Mouse (Mus musculus): Measurements from ENCODE around the gene Mmp9.

Mmp9 gene

DNA sequence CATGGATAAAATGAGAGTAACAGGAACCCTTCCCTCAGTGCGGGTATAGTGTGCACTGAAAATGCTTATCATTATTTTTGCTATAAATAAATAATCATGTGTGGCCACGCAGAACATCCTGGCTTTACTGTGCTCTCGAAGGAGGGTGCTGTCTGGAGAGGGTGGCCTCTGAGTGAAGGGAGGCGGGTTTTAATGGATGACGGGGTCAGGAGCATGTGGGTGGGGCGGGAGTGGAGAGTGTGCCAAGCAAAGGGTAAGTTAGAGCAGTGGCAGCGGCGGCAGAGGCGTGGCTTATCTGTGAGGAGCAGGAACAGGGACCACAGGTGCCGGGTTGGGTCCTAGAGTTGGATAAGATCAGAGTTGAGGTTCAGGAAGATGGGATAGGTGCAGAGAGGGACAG lies 51.2 kb downstream of the Mmp9 start:
- no peak for DNase-seq (ENCODE audit: low read depth, low spot score)

- DNase-seq (ENCODE audit: low read depth, low spot score): no peak
Observed at GRCm38 (mm10) chr2:164994156-164994555, 53.6 kb downstream of the Mmp9 start.

- no peak for DNase-seq (ENCODE audit: low read depth, low spot score)
Observed at GRCm38 (mm10) chr2:164994659-164995428, 54.3 kb downstream of the Mmp9 start.

GRCm38 (mm10) chr2:164995976-164996375 lies 55.4 kb downstream of the Mmp9 start:
- DNase-seq (ENCODE audit: low read depth, low spot score): no peak

GRCm38 (mm10) chr2:164996848-164997720 lies 56.5 kb downstream of the Mmp9 start:
- DNase-seq (ENCODE audit: low read depth, low spot score): no peak

- no peak for DNase-seq (ENCODE audit: low read depth, low spot score)
Observed at GRCm38 (mm10) chr2:164997721-164998428, 57.3 kb downstream of the Mmp9 start.

GRCm38 (mm10) chr2:165001958-165002357 lies 61.4 kb downstream of the Mmp9 start:
- no peak for DNase-seq (ENCODE audit: low read depth, low spot score)

DNA sequence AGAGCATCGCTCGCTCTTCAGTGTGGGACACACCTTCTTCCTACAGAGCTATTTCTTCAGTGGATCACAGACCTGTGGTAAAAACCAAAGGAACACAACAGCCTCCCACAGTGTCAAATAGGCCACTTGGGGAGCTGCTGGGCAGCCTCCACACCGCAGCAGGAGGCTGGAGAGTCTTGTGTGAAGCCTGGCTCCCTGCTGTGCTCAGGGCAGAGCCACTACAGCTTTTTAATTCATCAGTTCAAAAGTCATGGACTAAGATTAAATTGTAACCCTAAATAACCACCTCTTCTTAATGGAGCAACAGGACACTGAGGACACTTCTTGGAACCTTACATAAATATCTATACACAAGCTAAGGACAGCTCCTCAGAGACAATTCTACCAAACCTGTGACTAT lies 62.5 kb downstream of the Mmp9 start:
- no peak for DNase-seq (ENCODE audit: low read depth, low spot score)

DNA sequence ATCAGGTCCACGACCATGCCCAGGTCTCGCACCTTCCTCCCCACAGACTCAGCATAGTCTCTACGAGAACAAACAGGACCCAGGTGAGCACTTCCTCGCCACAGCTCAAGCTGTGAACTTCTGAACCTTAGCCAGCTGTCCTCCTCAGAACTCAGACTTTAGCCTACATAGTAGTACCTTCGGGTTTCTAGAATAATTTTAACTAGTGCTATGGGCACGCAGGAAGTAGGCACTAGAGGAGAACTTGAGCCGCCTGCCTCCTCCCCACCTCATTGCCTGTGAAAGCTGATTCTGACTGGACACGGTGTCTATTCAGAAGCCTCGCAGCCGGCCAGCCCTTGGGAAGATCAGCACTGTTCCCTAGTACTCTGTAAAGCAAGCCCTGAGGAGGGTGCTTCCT lies 63.7 kb downstream of the Mmp9 start:
- DNase-seq (ENCODE audit: low read depth, low spot score): no peak
